Mouse (Mus musculus) layer of hippocampus, adult 9-11 months (tissue): ENCODE results near the gene Ica1.
A peak's percentile ranks its signal among the peaks of the same experiment; 100 is the strongest.

ENCODE experiments used
- DNase-seq: peaks from one replicate; pipeline ENCODE4 v3.0.0; 2022

Gene Ica1

DNA sequence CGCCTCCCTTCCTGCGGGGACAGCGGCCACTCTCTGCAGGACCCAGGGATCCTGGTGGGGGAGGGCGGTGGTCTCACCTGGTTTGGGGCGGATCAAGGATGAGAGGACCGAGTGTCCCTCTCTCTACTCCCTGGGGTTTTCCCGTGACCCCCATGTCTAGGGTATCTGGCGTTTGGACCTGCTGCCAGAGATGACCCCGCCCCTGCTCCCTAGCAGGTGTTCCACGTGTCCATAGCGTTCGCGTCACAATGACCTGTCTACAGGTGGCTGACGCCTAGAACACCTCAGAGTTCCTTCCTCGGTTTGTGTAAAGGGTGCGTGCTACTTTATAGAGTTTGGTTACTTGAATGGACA lies at the start of gene Ica1:
Gene Ica1 (minus strand): TSS at position 193 of the 354 bp plus-strand sequence.
- peak; percentile 23 for DNase-seq

DNA sequence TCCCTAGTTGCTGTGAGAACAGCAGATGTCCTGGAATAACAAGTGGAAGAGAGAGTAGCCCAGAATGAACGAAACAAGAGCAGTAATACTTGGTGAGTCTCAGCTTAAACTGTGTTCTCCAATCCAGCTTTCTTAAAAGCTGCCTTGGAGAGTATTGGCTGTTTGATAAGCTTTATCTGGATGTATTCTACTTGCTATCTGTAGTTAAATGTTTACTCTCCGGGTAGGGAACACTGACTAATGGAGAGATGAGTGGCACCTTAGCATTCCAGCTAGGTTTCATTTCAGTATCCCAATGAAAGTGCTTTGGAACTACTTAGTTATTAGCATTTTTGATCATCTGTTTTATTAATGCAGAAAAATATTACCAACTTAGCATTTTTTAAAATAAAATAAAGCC lies 41.6 kb upstream of the Ica1 start:
- DNase-seq: no peak

DNA sequence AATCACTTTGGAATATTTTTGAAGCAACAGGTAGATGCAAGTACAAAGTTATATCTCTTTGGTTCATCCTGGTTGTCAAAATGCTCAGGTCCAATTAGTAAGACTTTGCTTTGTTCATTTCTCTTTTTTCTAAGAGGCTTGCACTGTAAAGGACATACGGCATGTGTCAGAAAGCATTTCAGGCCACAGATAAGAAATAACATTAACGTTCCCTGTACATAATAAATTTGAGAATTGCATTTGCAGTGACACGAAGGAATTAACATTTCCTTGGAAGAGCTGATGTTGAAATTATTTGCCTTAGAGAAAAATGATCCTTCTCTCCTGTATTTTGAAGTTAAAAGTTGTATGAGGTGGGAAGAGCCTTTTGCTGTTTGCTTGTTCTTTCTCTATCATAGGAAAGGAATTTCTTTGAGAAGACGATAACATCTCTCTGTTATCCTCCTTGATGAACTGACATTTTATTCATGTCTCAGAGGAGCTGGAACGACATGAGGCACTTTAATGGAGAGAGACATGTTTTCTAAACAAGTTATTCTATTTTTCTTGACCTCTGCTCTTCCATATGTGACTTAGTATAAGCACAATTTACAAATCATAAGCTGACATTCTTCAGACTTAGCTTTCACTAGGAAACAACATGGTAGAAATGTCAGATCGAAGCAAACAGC lies 36.2 kb upstream of the Ica1 start:
- no peak for DNase-seq

DNA sequence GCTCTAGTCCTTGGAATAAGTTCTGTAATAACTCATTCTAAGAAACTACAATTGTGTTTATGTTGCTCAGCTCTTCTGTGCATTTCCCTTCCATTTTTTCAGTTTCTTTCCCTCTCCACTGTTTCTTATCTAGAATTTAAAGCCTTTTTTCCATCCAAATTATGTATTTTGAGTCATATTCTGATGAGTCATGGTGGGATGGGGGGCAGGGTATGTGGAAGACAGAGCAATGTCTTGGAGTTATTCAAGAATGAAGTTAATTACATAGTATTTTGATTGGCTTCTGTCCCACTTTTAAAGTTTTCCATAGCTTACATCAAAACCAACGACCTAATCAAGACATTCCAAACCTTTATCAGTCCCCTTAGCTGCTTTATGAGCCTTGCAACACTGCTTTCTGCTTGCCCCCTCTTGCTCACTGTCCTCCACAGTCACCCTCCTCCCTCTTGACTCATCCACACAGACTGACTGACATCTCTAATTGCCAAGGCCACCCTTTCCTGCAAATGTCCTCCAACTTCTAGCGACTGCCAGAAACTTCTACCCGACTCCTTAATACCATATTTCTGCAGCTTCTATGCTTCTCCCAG lies 24.4 kb upstream of the Ica1 start:
- DNase-seq: no peak

DNA sequence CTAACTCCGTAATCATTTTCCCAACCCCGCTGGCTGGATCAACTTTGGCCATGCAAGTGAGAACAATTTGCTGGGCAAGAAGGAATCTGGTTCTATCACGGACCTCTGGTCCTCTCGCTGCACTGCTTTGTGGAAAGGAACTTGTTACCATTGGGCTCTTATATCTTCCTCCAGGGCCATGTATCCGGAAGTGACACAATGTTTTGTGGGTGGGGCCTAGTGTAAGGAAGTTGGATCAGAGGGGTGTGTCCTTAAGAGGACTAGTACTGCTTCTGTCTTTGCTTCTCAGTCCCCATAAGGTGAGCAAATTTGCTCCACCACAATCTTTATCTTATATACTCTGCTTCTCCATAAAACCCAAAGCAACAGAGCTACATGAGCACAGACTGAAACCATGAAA lies 14.1 kb upstream of the Ica1 start:
- no peak for DNase-seq

DNA sequence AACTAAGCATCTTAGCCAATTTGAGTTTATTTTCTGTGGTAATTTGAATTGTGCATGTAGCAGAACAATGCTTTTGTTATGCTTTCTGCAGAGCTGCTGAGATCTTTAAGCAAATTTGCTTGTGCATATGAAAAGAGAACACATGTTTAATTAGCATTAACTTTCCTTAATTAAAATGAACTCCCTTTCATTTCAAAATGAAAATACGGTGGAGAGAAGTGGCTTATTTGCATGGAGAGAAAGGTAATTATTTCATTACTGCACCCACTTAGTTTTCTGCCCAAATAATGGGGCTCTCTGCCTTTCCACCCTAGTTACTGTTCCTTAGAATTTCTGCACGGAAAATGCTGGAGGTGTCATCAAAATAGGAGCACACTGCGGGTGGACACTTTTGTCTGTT lies 13.5 kb upstream of the Ica1 start:
- DNase-seq: no peak

DNA sequence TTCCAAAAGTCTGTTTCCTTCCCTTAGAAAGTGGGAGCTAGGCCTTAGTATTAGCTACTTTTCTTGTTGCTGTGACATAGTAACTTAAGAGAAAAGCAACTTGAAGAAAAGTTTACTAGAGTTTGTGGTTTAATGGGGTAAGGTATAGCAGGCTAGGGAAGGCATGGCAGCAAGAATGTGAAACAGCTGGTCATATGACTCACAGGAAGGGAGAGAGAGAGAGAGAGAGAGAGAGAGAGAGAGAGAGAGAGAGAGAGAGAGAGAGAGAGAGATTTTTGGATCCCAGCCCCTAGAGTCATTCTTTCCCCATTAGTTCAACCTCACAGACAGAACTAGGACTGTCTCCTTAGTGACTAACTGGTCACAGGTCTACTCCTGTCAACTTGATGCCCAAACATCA lies 2.3 kb upstream of the Ica1 start:
- no peak for DNase-seq

DNA sequence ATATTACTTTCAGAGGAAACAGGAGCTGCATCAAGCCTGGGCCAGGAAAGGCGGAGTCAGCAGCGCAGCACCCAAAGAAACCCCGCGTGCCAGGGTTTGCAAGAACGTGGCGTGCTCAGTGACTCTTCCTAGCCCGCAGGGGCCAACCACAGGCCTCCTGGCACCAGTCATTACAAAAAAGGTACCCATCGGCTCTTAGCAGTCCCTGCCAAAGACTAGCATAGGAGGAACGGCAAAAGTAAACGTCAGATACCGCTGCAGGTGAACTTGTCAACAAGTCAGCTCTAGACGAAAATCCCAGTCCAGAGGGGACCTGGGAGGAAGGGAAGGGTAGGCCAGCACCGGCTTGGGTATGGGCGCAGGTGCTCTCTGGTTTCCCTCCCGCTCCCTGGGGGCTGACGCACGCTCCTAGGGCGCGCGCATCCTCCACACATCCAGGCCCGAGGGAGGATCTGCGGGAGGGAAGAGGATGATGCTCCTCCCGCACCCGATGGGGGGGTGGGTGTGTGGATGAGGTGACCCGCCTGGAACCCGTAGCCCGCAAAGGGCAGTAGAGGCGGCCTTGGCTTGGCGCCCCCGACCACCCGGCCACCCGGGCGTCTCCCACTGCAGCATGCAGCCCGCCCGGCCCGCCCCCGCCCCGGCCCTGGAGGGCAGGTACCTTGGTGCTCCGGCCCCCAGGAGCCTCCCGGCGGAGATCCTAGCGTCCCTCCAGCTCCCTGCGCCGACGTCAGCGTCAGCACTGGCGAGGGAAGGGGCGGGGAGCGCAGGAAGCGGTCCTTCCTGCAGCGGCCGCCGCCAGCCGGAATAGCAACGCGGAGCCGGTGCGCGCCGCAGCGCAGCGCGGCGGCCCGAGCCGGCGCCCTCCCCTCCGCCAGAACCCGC lies 635 bp downstream of the Ica1 start:
- DNase-seq: peak; percentile 68

DNA sequence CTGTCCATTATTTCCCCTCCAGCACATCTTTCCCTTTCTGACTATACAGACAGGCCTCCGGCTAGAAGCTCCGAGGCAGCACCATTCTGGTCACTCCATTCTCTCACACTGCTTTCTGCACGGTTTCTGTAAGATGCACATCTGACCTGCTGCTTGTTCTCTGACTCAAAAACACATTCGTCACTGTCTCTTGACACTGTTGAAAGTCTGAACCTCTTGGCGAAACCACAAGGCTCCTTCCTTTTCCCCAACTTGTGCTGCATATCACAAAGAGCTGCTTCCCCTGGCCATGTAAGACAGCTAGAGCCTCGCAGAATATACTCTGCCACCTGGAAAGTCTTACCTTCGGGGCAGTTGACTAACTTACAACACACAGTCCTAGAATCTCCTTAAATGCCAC lies 6.7 kb downstream of the Ica1 start:
- DNase-seq: no peak

DNA sequence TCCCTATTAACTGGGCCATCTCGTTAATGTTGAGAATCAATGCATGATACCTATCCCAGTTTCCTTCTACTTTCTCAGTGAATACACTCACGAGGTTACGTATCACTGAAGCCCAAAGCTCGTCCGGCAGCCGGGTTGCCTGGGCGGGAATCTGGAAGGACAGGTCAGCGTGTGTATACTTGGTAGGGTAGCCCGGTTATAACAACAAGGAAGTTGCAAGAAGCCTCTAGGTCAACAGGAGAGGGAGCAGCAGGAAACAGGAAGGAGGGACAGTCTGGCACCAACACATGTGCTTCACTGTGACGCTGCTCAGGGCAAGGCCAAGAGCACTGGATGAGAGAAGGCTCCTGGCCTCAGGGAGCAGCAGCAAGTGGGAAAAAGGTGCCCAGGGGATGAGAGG lies 7.9 kb downstream of the Ica1 start:
- no peak for DNase-seq

DNA sequence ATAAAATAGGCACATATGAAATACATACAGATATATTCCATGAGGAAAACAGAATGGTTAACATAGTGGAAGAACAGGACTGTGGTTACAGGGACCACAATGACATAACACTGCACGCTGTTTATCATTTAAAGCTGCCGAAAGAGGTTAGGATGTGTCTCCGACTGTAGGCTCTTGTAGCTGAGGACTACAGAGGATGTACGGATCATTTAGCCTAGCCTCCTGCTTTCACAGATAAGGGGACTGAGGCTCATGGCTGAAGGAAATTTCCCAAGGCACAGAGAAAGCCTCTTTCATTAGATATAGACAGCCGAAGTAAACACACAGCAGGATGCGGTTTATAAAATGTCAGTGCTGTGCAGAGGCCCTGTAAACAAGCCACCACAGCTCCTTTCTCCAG lies 8.5 kb downstream of the Ica1 start:
- DNase-seq: no peak

DNA sequence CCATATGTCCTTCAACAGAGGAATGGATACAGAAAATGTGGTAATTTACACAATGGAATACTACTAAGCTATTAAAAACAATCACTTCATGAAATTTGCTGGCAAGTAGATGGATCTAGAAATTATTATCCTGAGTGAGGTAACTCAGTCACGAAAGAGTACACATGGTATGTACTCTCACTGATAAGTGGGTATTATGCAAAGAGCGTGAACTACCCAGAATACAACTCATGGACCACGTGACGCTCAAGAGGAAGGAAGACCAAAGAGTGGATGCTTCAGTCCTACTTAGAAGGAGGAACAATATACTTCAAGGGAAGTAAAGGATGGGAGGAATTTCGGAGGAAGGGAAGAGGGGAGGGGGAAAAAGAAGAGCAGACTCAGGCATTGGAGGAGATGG lies 11.6 kb downstream of the Ica1 start:
- DNase-seq: no peak

DNA sequence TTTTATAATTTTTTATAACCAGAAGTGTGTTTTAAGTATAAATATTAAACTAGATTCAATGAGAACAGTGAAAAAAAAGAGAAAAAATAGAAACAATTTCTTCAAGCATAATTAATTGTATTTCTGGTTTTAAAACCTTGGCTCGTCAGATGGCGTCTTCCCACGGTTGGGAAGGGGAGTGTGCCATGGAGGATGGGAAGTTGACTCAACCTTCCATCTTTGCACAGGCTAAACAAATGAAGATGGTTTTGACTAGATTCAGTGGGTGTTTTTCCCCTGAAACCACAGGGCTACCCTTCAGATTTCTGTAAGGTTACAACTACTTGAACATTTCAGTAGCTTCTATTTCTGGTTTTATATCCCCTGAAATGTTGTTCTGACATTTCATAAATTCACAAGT lies 12.5 kb downstream of the Ica1 start:
- no peak for DNase-seq

DNA sequence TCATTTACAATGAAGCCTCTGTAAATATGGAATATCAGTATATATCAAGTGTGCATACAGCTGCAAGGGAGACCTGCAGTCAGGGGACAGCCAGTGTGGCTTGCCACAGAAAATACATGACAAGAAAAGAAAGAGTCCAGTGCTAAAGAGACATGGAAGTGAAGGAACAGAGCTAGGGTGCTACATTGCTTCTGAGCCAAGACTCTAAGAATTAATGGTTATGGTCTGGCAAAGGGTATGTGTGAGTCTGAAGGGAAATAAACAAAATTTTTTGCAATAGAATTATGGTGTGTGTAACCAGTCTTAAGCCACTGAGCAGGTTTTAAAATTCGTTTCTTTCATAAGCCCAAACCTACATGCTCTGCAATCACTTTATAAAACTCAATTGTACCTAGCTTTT lies 13.2 kb downstream of the Ica1 start:
- DNase-seq: no peak

DNA sequence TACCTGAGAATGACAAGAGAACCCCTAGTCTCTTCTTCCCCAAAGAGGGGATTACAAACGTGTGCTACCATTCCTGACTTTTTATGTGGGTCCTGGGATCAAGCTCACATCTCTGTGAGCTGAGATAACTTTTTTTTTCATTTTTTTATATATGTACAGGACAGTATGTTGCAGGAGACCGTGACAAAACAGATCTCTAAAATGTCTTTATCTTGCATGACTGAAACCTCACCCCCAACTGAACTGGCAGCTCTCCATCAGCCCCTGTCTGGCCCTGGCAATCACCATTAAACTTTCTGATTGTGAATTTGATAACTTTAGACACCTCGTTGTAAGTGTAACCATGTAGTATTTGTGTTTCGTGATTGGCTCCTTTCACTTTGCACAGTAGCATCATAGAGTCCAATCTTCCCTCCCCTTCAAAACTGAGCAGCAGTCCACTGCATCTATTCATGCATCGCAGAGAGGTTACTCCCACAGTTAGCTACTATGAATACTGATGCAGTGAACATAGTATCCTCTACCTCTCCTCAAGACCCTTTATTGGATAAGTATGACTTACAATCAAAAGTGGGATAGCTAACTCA lies 17.5 kb downstream of the Ica1 start:
- no peak for DNase-seq

DNA sequence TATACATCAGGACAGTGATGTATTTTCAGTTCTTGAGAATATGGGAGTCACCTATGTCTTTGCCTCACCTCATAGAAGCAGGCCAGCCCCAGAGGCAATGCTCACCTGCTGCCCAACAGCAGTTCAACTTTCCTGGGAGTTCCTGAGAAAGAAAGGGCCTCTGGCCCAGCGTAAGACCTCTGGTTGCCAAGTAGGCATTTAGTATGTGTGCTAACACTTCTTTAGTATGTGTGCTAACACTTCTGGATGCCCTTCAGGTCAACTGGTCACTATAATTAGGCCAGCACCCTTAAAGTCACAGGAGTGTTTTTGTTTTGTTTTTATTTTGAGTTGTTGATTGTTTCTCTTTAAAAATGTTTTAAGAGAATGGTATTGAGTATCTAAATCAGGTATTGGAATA lies 18.4 kb downstream of the Ica1 start:
- DNase-seq: no peak

DNA sequence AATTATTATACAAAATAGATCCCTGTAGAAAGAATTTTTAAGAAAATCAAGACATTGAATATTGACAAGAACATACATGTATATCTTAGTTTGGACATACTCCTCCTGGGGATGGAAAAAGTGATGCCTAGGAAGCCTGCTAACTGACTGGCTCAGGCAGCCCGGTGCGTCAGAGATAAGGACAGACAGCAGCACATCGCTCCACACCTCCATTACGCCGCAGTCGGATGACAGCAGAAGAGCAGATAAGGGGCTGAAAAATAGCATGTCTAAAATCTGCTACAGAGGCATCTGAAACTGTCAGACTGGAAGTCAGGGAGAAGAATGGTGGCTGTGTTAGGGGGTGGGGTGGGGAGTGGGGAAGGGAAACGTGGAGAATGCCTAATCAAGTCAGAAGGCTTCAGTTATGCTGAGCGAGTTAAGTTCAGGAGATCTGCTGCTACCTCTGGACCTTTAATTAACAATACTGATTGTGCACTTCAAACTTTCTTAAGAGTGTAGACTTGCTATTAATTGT lies 22.5 kb downstream of the Ica1 start:
- DNase-seq: no peak

DNA sequence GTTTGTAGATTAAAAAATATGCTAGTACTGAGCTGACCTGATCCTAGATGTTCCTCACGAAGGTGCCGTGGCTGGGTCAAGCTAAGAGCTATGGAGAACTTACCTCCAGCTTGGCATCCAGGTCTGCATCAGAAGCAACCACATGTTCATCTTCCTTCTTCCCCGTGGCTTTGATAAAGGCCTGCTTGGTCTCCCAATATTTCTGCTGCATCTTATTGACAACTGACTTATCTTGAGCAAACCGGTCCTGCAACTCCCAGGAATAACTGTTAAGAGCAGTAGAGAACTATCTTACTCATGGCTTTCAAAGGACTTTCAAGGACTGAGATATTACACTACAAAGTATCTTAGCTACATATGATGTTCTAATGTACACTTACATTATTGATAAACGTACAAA lies 23.8 kb downstream of the Ica1 start:
- DNase-seq: no peak

DNA sequence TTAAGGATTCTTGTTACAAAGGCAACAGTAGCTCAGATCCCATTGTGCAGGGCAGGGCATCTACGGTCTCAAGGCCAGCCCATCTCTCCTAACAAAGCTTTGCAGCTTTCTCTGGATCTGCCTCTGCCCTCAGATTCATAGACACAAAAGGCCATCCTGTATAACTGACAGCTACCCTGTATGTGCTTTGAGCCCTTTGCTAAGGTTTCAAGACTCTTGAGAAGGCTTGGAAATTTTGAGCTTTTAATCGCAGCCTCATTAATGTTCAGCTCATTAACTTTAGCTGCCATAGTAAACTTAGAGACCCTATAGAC lies 24.6 kb downstream of the Ica1 start:
- DNase-seq: no peak

DNA sequence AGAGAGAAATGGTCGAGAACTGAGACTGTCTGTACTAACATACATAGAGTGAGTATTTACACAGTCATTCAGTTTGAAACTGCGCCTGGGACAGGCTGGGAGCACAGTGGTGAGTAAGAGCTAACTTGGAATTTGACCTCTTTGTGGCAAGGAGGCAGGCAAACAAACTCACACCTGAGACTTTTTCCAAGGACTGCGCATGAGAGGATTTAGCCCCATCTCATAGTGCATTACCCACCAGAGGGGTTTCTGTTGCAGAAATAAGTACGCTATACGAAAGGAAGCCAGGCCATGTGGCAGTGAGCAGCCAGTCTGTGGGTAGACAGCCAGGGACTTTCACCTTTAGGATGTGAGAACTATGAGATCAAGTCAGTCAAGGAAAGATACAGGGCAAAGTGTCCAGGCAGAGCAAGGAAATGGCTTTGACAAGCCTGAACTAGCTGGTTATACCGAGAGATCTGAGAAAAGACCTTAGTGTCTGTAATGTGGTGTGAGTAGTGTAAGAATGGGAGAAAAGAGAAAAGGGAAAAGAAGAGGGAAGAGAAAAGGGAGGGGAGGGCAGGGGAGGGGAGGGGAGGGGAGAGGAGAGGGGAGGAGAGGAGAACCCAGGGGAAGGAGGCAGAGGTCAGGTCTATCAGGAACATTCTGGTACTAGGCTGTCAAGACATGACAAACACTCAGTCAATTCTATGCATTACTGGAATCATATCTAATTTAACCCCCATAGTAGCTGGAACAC lies 25.1 kb downstream of the Ica1 start:
- DNase-seq: no peak

DNA sequence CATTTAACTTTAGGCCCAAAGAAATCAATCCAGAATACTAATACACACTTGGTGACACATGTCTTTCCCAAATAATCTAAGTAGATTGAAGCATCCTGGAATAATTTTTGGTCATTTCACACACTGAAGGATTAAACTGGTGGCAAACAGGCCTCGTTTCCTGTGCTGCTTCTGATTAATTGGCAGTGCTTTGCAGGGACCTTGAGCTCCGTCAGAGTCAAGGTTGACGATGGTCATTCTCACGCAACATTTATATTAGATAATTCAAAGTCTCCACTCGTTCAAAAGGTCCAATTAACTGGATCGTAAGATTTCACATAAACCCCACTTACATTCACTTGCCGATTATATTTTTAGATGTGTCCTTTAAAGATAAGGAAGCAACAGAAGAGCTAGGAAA lies 33.4 kb downstream of the Ica1 start:
- DNase-seq: no peak

DNA sequence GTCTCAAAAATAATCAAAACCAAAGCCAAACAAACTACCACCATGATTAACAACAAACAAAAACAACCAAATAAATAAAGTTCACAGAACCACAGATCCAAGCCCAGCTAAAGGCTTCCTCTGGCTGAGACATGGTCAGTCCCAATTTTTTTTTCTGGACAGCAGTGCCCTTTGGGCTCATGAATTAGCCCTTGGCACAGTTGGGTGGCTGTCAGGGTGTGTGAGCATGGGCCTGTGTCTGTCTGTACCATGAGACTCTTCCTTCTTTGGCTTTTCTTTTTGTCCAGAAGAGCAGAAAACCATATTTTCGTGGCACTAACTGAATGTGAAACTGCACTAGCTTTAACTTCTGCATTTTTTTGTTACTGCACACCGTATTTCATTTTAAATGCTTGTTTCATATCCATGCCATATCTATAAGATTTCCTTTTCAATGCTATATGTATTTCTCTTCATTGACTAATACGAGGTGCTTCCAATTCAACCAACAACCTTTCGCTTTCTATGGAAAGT lies 34.0 kb downstream of the Ica1 start:
- DNase-seq: no peak

DNA sequence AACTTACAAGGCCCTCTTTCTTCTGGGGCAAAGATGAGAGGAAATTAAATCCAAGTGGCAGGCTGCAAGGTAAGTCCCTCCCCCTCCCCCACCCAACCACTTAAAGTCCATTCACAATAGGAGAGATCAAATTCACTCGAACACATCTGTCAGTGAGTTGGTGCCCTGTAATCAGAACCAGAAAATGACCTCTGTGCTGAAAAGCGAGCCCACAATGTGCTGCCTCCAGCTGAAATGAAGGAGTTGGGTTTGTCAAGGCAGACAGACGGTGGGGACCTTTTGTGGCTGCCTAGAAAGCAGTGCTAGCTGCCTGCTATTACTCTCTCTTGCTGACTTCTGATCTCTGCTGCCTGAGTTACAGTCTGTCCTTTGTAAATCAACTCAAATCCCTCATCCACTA lies 35.8 kb downstream of the Ica1 start:
- no peak for DNase-seq
